Mouse (Mus musculus) intestine, postnatal 0 days (tissue): ENCODE results near the gene Trpc2. TPM values are rescaled to one million over a fixed set of nuclear protein-coding genes. Genes with fewer than 3 reads are reported as not detected.

ENCODE experiments used
- ATAC-seq: fragments of 200-750 bp; cut with Nextera tagmentation; 2 replicates; pipeline ENCODE4 v1.8.0; 2017; ENCODE audit warnings: mild to moderate bottlenecking, moderate TSS enrichment, moderate library complexity
- H3K27ac ChIP-seq: fragments of 300-500 bp; sonication (generic); 2 replicates; pipeline ENCODE4 v1.5.1; 2014; ENCODE audit warnings: mild to moderate bottlenecking, low read depth, low read length, moderate library complexity
- H3K27me3 ChIP-seq: fragments of 300-500 bp; sonication (generic); replicated peaks from 2 replicates; pipeline ENCODE4 v1.6.1; 2014; ENCODE audit warnings: low read length, mixed read lengths; ENCODE audit not compliant: control insufficient read depth, insufficient read depth
- H3K36me3 ChIP-seq: fragments of 300-500 bp; sonication (generic); 2 replicates; pipeline ENCODE4 v1.6.1; 2014; ENCODE audit warnings: mild to moderate bottlenecking, moderate library complexity; ENCODE audit not compliant: control insufficient read depth, insufficient read depth
- H3K4me1 ChIP-seq: fragments of 300-500 bp; sonication (generic); replicated peaks from 2 replicates; pipeline ENCODE4 v1.6.1; 2014; ENCODE audit warnings: antibody characterized with exemption, low read length, mixed read lengths; ENCODE audit not compliant: control insufficient read depth, insufficient read depth
- H3K4me2 ChIP-seq: fragments of 300-500 bp; sonication (generic); replicated peaks from 2 replicates; pipeline ENCODE4 v1.6.1; 2014; ENCODE audit warnings: low read depth, mild to moderate bottlenecking, moderate library complexity
- H3K4me3 ChIP-seq: fragments of 300-500 bp; sonication (generic); 2 replicates; pipeline ENCODE4 v1.5.1; 2014; ENCODE audit warnings: low read depth, low read length
- H3K9ac ChIP-seq: fragments of 300-500 bp; sonication (generic); 2 replicates; pipeline ENCODE4 v1.6.1; 2014; ENCODE audit warnings: mild to moderate bottlenecking, low read depth, low read length
- H3K9me3 ChIP-seq: fragments of 300-500 bp; sonication (generic); 2 replicates; pipeline ENCODE4 v1.6.1; 2016; ENCODE audit warnings: mixed run types; ENCODE audit not compliant: control insufficient read depth
- CTCF ChIP-seq: sonication (generic); IDR thresholded peaks from 2 replicates; pipeline ENCODE4 v1.5.1; 2016; ENCODE audit warnings: low read depth, mild to moderate bottlenecking, control low read depth, antibody characterized with exemption, moderate library complexity
- WGBS: fragments of 180-500 bp; shearing (Covaris S2); extraction: QIAGEN DNeasy Blood & Tissue Kit; methylation state at CpG from one replicate; pipeline ENCODE4 v1.1.7; 2014; 5-methylcytosine and 5-hydroxymethylcytosine counted together
- polyA plus RNA-seq: library from polyadenylated mRNA; unstranded; fragments of >200 nt; fragmentation: Nextera tagmentation; extraction: Ambion mirVana; gene quantifications from 2 replicates; pipeline ENCODE4 v1.2.1, GENCODE M21; 2015

Trpc2 gene
- polyA plus RNA-seq, 1 experiment from 2014 or later = 0.05 TPM

- 77% methylated on average over 6 of the region's 6 CpGs for WGBS
- H3K4me3 ChIP-seq = no peak overlapping the region
- no peak overlapping the region for H3K4me2 ChIP-seq
- no peak for TF ChIP-seq CTCF
- no peaks in the 10 kb centered on the region for H3K4me1 ChIP-seq
- ATAC-seq = no peak
- H3K9me3 ChIP-seq = no peaks in the 10 kb centered on the region
- no peak overlapping the region for H3K9ac ChIP-seq
- H3K27ac ChIP-seq = no peak overlapping the region
- peaks cover 42% of the 10 kb centered on the region for H3K36me3 ChIP-seq
- H3K27me3 ChIP-seq = no peaks in the 10 kb centered on the region
Observed at GRCm38 (mm10) chr7:102117382-102117781, 34.5 kb downstream of the Trpc2 start.

- H3K4me2 ChIP-seq = no peak overlapping the region
- no peak overlapping the region for H3K27ac ChIP-seq
- TF ChIP-seq CTCF = no peak
- WGBS = 96% methylated on average over 10 of the region's 10 CpGs
- H3K36me3 ChIP-seq = peaks cover 72% of the 10 kb centered on the region
- H3K9ac ChIP-seq = no peak overlapping the region
- no peak overlapping the region for H3K4me3 ChIP-seq
- H3K9me3 ChIP-seq = no peaks in the 10 kb centered on the region
- ATAC-seq = no peak
- H3K4me1 ChIP-seq = no peaks in the 10 kb centered on the region
- no peaks in the 10 kb centered on the region for H3K27me3 ChIP-seq
Observed at GRCm38 (mm10) chr7:102120326-102120725, 37.4 kb downstream of the Trpc2 start.

DNA sequence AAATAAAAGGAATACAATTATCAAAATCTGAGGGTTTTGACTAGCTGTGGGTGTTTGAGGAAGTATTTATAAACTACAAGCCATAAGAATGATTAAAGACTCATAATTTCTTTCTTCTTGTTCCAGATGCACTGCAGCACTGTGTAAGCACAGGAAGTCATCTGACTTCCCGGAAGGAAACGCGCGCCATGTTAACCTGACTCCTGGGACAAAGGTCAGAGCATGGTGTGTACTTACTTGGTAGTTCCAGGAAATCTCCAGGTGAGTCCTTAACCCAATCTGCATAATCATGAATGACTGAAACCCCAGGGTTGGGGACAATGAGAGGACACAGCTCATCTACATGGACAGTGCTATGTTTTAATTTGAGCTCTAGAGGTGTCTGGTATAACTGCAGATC is 49.5 kb downstream of the Trpc2 start:
- H3K9ac ChIP-seq = no peak overlapping the region
- H3K4me2 ChIP-seq = no peak overlapping the region
- no peak overlapping the region for H3K27ac ChIP-seq
- peak; percentile 51; the same call in 1 of the 2 replicates for ATAC-seq
- H3K27me3 ChIP-seq = no peaks in the 10 kb centered on the region
- no peak overlapping the region for H3K4me3 ChIP-seq
- H3K9me3 ChIP-seq = no peaks in the 10 kb centered on the region
- no peaks in the 10 kb centered on the region for H3K4me1 ChIP-seq
- WGBS = 67% methylated on average over 4 of the region's 4 CpGs
- TF ChIP-seq CTCF = no peak
- peaks cover 75% of the 10 kb centered on the region for H3K36me3 ChIP-seq

- Histone ChIP-seq H3K4me1 (no peaks in the 10 kb centered on the region), H3K36me3 (peaks cover 73% of the 10 kb centered on the region), H3K9ac (no peak overlapping the region), H3K4me2 (no peak overlapping the region), H3K27me3 (no peaks in the 10 kb centered on the region), H3K9me3 (no peaks in the 10 kb centered on the region), H3K27ac (no peak overlapping the region), H3K4me3 (no peak overlapping the region)
- 86% methylated on average over 1 of the region's 1 CpGs for WGBS
- peak; percentile 66 for TF ChIP-seq CTCF
- no peak for ATAC-seq
Observed at GRCm38 (mm10) chr7:102137464-102137863, 54.5 kb downstream of the Trpc2 start.

- WGBS = 96% methylated on average over 5 of the region's 5 CpGs
- TF ChIP-seq CTCF = no peak
- Histone ChIP-seq H3K4me1 (no peaks in the 10 kb centered on the region), H3K4me3 (no peak overlapping the region), H3K4me2 (no peak overlapping the region), H3K36me3 (peaks cover 69% of the 10 kb centered on the region), H3K27me3 (no peaks in the 10 kb centered on the region), H3K9me3 (no peaks in the 10 kb centered on the region), H3K27ac (no peak overlapping the region), H3K9ac (no peak overlapping the region)
- ATAC-seq = no peak
Observed at GRCm38 (mm10) chr7:102137898-102138297, 55.0 kb downstream of the Trpc2 start.

Other genes with a start within 250 kb of the Trpc2 start
- 18.2 and 25.8 TPM in 2 replicates for gene Inppl1, start 244.9 kb upstream of the Trpc2 start, polyA plus RNA-seq
- gene Folr2, start 225.9 kb upstream of the Trpc2 start, polyA plus RNA-seq = 1.1 and 1.2 TPM in 2 replicates
- gene Anapc15, start 219.4 kb upstream of the Trpc2 start, polyA plus RNA-seq = 56.2 and 58.1 TPM in 2 replicates
- gene Folr1, start 212.3 kb upstream of the Trpc2 start, polyA plus RNA-seq = 521 and 623 TPM in 2 replicates
- 179 TPM in 2 replicates for gene Lamtor1, start 177.2 kb upstream of the Trpc2 start, polyA plus RNA-seq
- gene Tomt, start 176.8 kb upstream of the Trpc2 start, polyA plus RNA-seq = 0.20 and 0.25 TPM in 2 replicates
- 3.1 and 3.6 TPM in 2 replicates for gene Lrrc51, start 149.2 kb upstream of the Trpc2 start, polyA plus RNA-seq
- gene Numa1, start 149.0 kb upstream of the Trpc2 start, polyA plus RNA-seq = 17.0 and 19.2 TPM in 2 replicates
- 5.2 and 5.8 TPM in 2 replicates for gene Il18bp, start 64.4 kb upstream of the Trpc2 start, polyA plus RNA-seq
- 21.9 and 22.3 TPM in 2 replicates for gene Rnf121, start 17.6 kb upstream of the Trpc2 start, polyA plus RNA-seq
- gene Xndc1, start 17.6 kb upstream of the Trpc2 start, polyA plus RNA-seq = 4.4 and 6.1 TPM in 2 replicates
- 0.16 TPM in 1 of 2 replicates, not detected in the other for gene Xntrpc, start 17.4 kb upstream of the Trpc2 start, polyA plus RNA-seq
- 0.13 TPM in 1 of 2 replicates, not detected in the other for gene Art1, start 18.6 kb downstream of the Trpc2 start, polyA plus RNA-seq
- 0.09 and 0.20 TPM in 2 replicates for gene Art5, start 26.4 kb downstream of the Trpc2 start, polyA plus RNA-seq
- gene Chrna10, start 33.7 kb downstream of the Trpc2 start, polyA plus RNA-seq = not detected in 2 replicates
- 13.3 and 14.8 TPM in 2 replicates for gene Nup98, start 127.1 kb downstream of the Trpc2 start, polyA plus RNA-seq
- gene Pgap2, start 127.1 kb downstream of the Trpc2 start, polyA plus RNA-seq = 34.9 and 35.0 TPM in 2 replicates
- 74.2 and 78.1 TPM in 2 replicates for gene Rhog, start 172.9 kb downstream of the Trpc2 start, polyA plus RNA-seq
- gene Stim1, start 184.7 kb downstream of the Trpc2 start, polyA plus RNA-seq = 13.0 and 13.8 TPM in 2 replicates